Mouse (Mus musculus): ENCODE measurements at regions not wholly inside any gene's neighbourhood (a gene's known extent, or its start where the extent isn't known, plus 50 kb on each side); places are given as distances from the start of the nearest gene placed in this dataset.

- intact Hi-C loops (cut with DNase I), result no loop called here
Measured at GRCm38 (mm10) chr8:29460119-29460518, 2012.6 kb downstream of the Poteg start.

GRCm38 (mm10) chr8:29492931-29493330 lies 2045.5 kb downstream of the Poteg start:
- intact Hi-C loops (cut with DNase I), result no loop called here

- intact Hi-C loops (cut with DNase I), result no loop called here
Measured at GRCm38 (mm10) chr8:29527327-29527726, 2079.9 kb downstream of the Poteg start.

GRCm38 (mm10) chr8:29531565-29531964 lies 2084.1 kb downstream of the Poteg start:
- intact Hi-C loops (cut with DNase I), result no loop called here

GRCm38 (mm10) chr8:29538016-29538415 lies 2090.5 kb downstream of the Poteg start:
- intact Hi-C loops (cut with DNase I), result no loop called here

GRCm38 (mm10) chr8:29539856-29540255 lies 2092.4 kb downstream of the Poteg start:
- intact Hi-C loops (cut with DNase I), result no loop called here

- intact Hi-C loops (cut with DNase I), result no loop called here
Measured at GRCm38 (mm10) chr8:29544142-29544541, 2096.7 kb downstream of the Poteg start.

- intact Hi-C loops (cut with DNase I), result no loop called here
Measured at GRCm38 (mm10) chr8:29585671-29586070, 2138.2 kb downstream of the Poteg start.

- intact Hi-C loops (cut with DNase I), result no loop called here
Measured at GRCm38 (mm10) chr8:29594129-29594528, 2146.7 kb downstream of the Poteg start.

- intact Hi-C loops (cut with DNase I), result no loop called here
Measured at GRCm38 (mm10) chr8:29614098-29614497, 2166.6 kb downstream of the Poteg start.

GRCm38 (mm10) chr8:29661616-29662015 lies 2214.1 kb downstream of the Poteg start:
- intact Hi-C loops (cut with DNase I), result loop anchor here (5.0 kb wide), 1 partner anchor 39 kb away; no protein-coding TSS in a partner anchor

GRCm38 (mm10) chr8:29675870-29676269 lies 2228.4 kb downstream of the Poteg start:
- intact Hi-C loops (cut with DNase I), result no loop called here

GRCm38 (mm10) chr8:29683340-29683739 lies 2235.9 kb downstream of the Poteg start:
- intact Hi-C loops (cut with DNase I), result no loop called here

GRCm38 (mm10) chr8:29686594-29686993 lies 2239.1 kb downstream of the Poteg start:
- intact Hi-C loops (cut with DNase I), result no loop called here

GRCm38 (mm10) chr8:29695698-29696097 lies 2248.2 kb downstream of the Poteg start:
- intact Hi-C loops (cut with DNase I), result no loop called here

Measured in adrenal gland (tissue).